Mouse (Mus musculus): ENCODE data around the gene Gm49396. TPM values are rescaled to one million over a fixed set of nuclear protein-coding genes. Genes with fewer than 3 reads are reported as not detected.
A peak's percentile ranks its signal among the peaks of the same experiment; 100 is the strongest.

Gm49396 gene
- polyA plus RNA-seq, 1 experiment: 0.70 TPM

GRCm38 (mm10) chr7:30562526-30563116 is 523 bp upstream of the Gm49396 start:
- no peaks in the 10 kb centered on the region for H3K27me3 ChIP-seq (replicated peaks)
- H3K36me3 ChIP-seq (replicated peaks; ENCODE audit: low read length): peaks cover 56% of the 10 kb centered on the region
- H3K9me3 ChIP-seq: no peaks in the 10 kb centered on the region
- peak overlapping the region; percentile 99 for H3K4me3 ChIP-seq (replicated peaks)
- TF ChIP-seq GATA1 (IDR thresholded peaks at IDR 0.05; ENCODE audit: borderline replicate concordance, low read length) (no peak), FLI1 (IDR thresholded peaks at IDR 0.05; ENCODE audit: low read length) (no peak)
- peaks cover 70% of the 10 kb centered on the region for H3K4me1 ChIP-seq

GRCm38 (mm10) chr7:30563906-30564280 is 749 bp downstream of the Gm49396 start:
- H3K27me3 ChIP-seq (replicated peaks): no peaks in the 10 kb centered on the region
- H3K9me3 ChIP-seq: no peaks in the 10 kb centered on the region
- H3K36me3 ChIP-seq (replicated peaks; ENCODE audit: low read length): peaks cover 62% of the 10 kb centered on the region
- H3K4me1 ChIP-seq: peaks cover 59% of the 10 kb centered on the region
- no peak for TF ChIP-seq GATA1 (IDR thresholded peaks at IDR 0.05; ENCODE audit: borderline replicate concordance, low read length)
- no peak for TF ChIP-seq FLI1 (IDR thresholded peaks at IDR 0.05; ENCODE audit: low read length)
- H3K4me3 ChIP-seq (replicated peaks): peak overlapping the region; percentile 99

- Histone ChIP-seq H3K36me3 (replicated peaks; ENCODE audit: low read length) (peaks cover 73% of the 10 kb centered on the region), H3K9me3 (no peaks in the 10 kb centered on the region), H3K4me1 (peaks cover 54% of the 10 kb centered on the region), H3K27me3 (replicated peaks) (no peaks in the 10 kb centered on the region), H3K4me3 (replicated peaks) (peak within 1 kb of the TSS; percentile 99)
- TF ChIP-seq FLI1 (IDR thresholded peaks at IDR 0.05; ENCODE audit: low read length) (no peak), GATA1 (IDR thresholded peaks at IDR 0.05; ENCODE audit: borderline replicate concordance, low read length) (no peak)
Observed at GRCm38 (mm10) chr7:30564970-30565571, 1.9 kb downstream of the Gm49396 start, which contains the start of gene Igflr1. Gene Igflr1, plus strand, starts transcription at chr7:30565427.

GRCm38 (mm10) chr7:30566033-30566432 is 2.9 kb downstream of the Gm49396 start:
- H3K27me3 ChIP-seq (replicated peaks): no peaks in the 10 kb centered on the region
- no peaks in the 10 kb centered on the region for H3K9me3 ChIP-seq
- TF ChIP-seq FLI1 (IDR thresholded peaks at IDR 0.05; ENCODE audit: low read length) (no peak), GATA1 (IDR thresholded peaks at IDR 0.05; ENCODE audit: borderline replicate concordance, low read length) (no peak)
- peaks cover 78% of the 10 kb centered on the region for H3K36me3 ChIP-seq (replicated peaks; ENCODE audit: low read length)
- H3K4me1 ChIP-seq: peaks cover 45% of the 10 kb centered on the region
- H3K4me3 ChIP-seq (replicated peaks): peak overlapping the region; percentile 10

- no peak for TF ChIP-seq FLI1 (IDR thresholded peaks at IDR 0.05; ENCODE audit: low read length)
- no peak for TF ChIP-seq GATA1 (IDR thresholded peaks at IDR 0.05; ENCODE audit: borderline replicate concordance, low read length)
- no peak overlapping the region for H3K4me3 ChIP-seq (replicated peaks)
- H3K36me3 ChIP-seq (replicated peaks; ENCODE audit: low read length): peaks cover 87% of the 10 kb centered on the region
- no peaks in the 10 kb centered on the region for H3K9me3 ChIP-seq
- H3K27me3 ChIP-seq (replicated peaks): no peaks in the 10 kb centered on the region
- H3K4me1 ChIP-seq: peaks cover 40% of the 10 kb centered on the region
Observed at GRCm38 (mm10) chr7:30567555-30567954, 4.4 kb downstream of the Gm49396 start.

GRCm38 (mm10) chr7:30572389-30572788 is 9.2 kb downstream of the Gm49396 start:
- Histone ChIP-seq H3K4me1 (peaks cover 11% of the 10 kb centered on the region; the same call in 1 of the 2 replicates), H3K36me3 (replicated peaks; ENCODE audit: low read length) (peaks cover 99% of the 10 kb centered on the region), H3K4me3 (replicated peaks) (no peak overlapping the region), H3K9me3 (no peaks in the 10 kb centered on the region), H3K27me3 (replicated peaks) (no peaks in the 10 kb centered on the region)
- no peak for TF ChIP-seq FLI1 (IDR thresholded peaks at IDR 0.05; ENCODE audit: low read length)
- no peak for TF ChIP-seq GATA1 (IDR thresholded peaks at IDR 0.05; ENCODE audit: borderline replicate concordance, low read length)

GRCm38 (mm10) chr7:30572969-30573368 is 9.8 kb downstream of the Gm49396 start:
- Histone ChIP-seq H3K36me3 (replicated peaks; ENCODE audit: low read length) (peaks cover 100% of the 10 kb centered on the region), H3K4me1 (peaks cover 11% of the 10 kb centered on the region; the same call in 1 of the 2 replicates), H3K27me3 (replicated peaks) (no peaks in the 10 kb centered on the region), H3K4me3 (replicated peaks) (no peak overlapping the region), H3K9me3 (no peaks in the 10 kb centered on the region)
- TF ChIP-seq GATA1 (IDR thresholded peaks at IDR 0.05; ENCODE audit: borderline replicate concordance, low read length) (no peak), FLI1 (IDR thresholded peaks at IDR 0.05; ENCODE audit: low read length) (no peak)

- Histone ChIP-seq H3K4me3 (replicated peaks) (no peak overlapping the region), H3K4me1 (peaks cover 15% of the 10 kb centered on the region; the same call in 1 of the 2 replicates), H3K9me3 (no peaks in the 10 kb centered on the region), H3K27me3 (replicated peaks) (no peaks in the 10 kb centered on the region), H3K36me3 (replicated peaks; ENCODE audit: low read length) (peaks cover 99% of the 10 kb centered on the region)
- TF ChIP-seq FLI1 (IDR thresholded peaks at IDR 0.05; ENCODE audit: low read length): no peak
- TF ChIP-seq GATA1 (IDR thresholded peaks at IDR 0.05; ENCODE audit: borderline replicate concordance, low read length): no peak
Observed at GRCm38 (mm10) chr7:30579950-30580349, 16.8 kb downstream of the Gm49396 start.

GRCm38 (mm10) chr7:30581547-30581946 is 18.4 kb downstream of the Gm49396 start:
- Histone ChIP-seq H3K36me3 (replicated peaks; ENCODE audit: low read length) (peaks cover 99% of the 10 kb centered on the region), H3K9me3 (no peaks in the 10 kb centered on the region), H3K4me1 (peaks cover 31% of the 10 kb centered on the region), H3K27me3 (replicated peaks) (no peaks in the 10 kb centered on the region), H3K4me3 (replicated peaks) (no peak overlapping the region)
- TF ChIP-seq FLI1 (IDR thresholded peaks at IDR 0.05; ENCODE audit: low read length) (no peak), GATA1 (IDR thresholded peaks at IDR 0.05; ENCODE audit: borderline replicate concordance, low read length) (no peak)

- H3K27me3 ChIP-seq (replicated peaks): no peaks in the 10 kb centered on the region
- peaks cover 78% of the 10 kb centered on the region for H3K36me3 ChIP-seq (replicated peaks; ENCODE audit: low read length)
- no peaks in the 10 kb centered on the region for H3K9me3 ChIP-seq
- peaks cover 41% of the 10 kb centered on the region for H3K4me1 ChIP-seq
- H3K4me3 ChIP-seq (replicated peaks): no peak overlapping the region
- TF ChIP-seq GATA1 (IDR thresholded peaks at IDR 0.05; ENCODE audit: borderline replicate concordance, low read length) (no peak), FLI1 (IDR thresholded peaks at IDR 0.05; ENCODE audit: low read length) (no peak)
Observed at GRCm38 (mm10) chr7:30584339-30584738, 21.2 kb downstream of the Gm49396 start.
